Mouse (Mus musculus): ENCODE measurements around the gene Mmachc. TPM values are rescaled to one million over a fixed set of nuclear protein-coding genes. Genes with fewer than 3 reads are reported as not detected.

Gene Mmachc
- 20.5 and 20.6 TPM in 2 replicates for total RNA-seq (2014; rRNA removed)
- 20.2 TPM in 2 replicates for polyA plus RNA-seq (2015; fragmentation: Nextera tagmentation; extraction: Ambion mirVana)

GRCm38 (mm10) chr4:116708201-116708764 is at the start of gene Mmachc, which contains the start of gene Ccdc163:
Gene Mmachc (minus strand): TSS chr4:116708406.
Gene Ccdc163 (plus strand): TSS chr4:116708509.
- peak within 1 kb of the TSS; percentile 70 for H3K27ac ChIP-seq
- WGBS: under 1% methylated on average over 29 of the region's 29 CpGs
- ATAC-seq: peak; percentile 99

GRCm38 (mm10) chr4:116749750-116750149 is 41.5 kb upstream of the Mmachc start:
- Histone ChIP-seq H3K9me3 (ENCODE audit: low read length) (no peaks in the 10 kb centered on the region), H3K27ac (no peak overlapping the region), H3K4me2 (ENCODE audit: low read depth, low read length) (no peak overlapping the region), H3K9ac (replicated peaks; ENCODE audit: low read length) (no peak overlapping the region), H3K4me1 (ENCODE audit: insufficient read depth, low read length) (no peaks in the 10 kb centered on the region), H3K36me3 (ENCODE audit: insufficient read depth, low read length) (no peaks in the 10 kb centered on the region), H3K27me3 (ENCODE audit: insufficient read depth, low read length) (no peaks in the 10 kb centered on the region), H3K4me3 (ENCODE audit: low read length) (no peak overlapping the region)
- WGBS: 93% methylated on average over 2 of the region's 2 CpGs
- DNase-seq (ENCODE audit: low spot score) (no peak), ATAC-seq (no peak)
- TF ChIP-seq CTCF (IDR thresholded peaks at IDR 0.05; ENCODE audit: low read depth): no peak

More at GRCm38 (mm10) chr4:116708201-116708764, at the start of gene Mmachc, which contains the start of gene Ccdc163:
- Histone ChIP-seq H3K9ac (replicated peaks; ENCODE audit: low read length) (peak within 1 kb of the TSS; percentile 54), H3K4me1 (ENCODE audit: insufficient read depth, low read length) (no peaks in the 10 kb centered on the region), H3K4me2 (ENCODE audit: low read depth, low read length) (peak within 1 kb of the TSS; percentile 81), H3K27me3 (ENCODE audit: insufficient read depth, low read length) (no peaks in the 10 kb centered on the region), H3K36me3 (ENCODE audit: insufficient read depth, low read length) (no peaks in the 10 kb centered on the region), H3K4me3 (ENCODE audit: low read length) (peak within 1 kb of the TSS; percentile 45), H3K9me3 (ENCODE audit: low read length) (no peaks in the 10 kb centered on the region)
- TF ChIP-seq CTCF (IDR thresholded peaks at IDR 0.05; ENCODE audit: low read depth): peak; percentile 55
- DNase-seq (ENCODE audit: low spot score): peak; percentile 98

- ATAC-seq (no peak), DNase-seq (ENCODE audit: low spot score) (no peak)
- H3K4me2 ChIP-seq (ENCODE audit: low read depth, low read length): no peak overlapping the region
- no peak overlapping the region for H3K9ac ChIP-seq (replicated peaks; ENCODE audit: low read length)
- no peaks in the 10 kb centered on the region for H3K4me1 ChIP-seq (ENCODE audit: insufficient read depth, low read length)
- no peaks in the 10 kb centered on the region for H3K9me3 ChIP-seq (ENCODE audit: low read length)
- no peak overlapping the region for H3K4me3 ChIP-seq (ENCODE audit: low read length)
- WGBS: 82% methylated on average over 9 of the region's 9 CpGs
- no peak for TF ChIP-seq CTCF (IDR thresholded peaks at IDR 0.05; ENCODE audit: low read depth)
- H3K27me3 ChIP-seq (ENCODE audit: insufficient read depth, low read length): no peaks in the 10 kb centered on the region
- H3K36me3 ChIP-seq (ENCODE audit: insufficient read depth, low read length): no peaks in the 10 kb centered on the region
- H3K27ac ChIP-seq: no peak overlapping the region
These were observed 31.0 kb upstream of the Mmachc start for GRCm38 (mm10) chr4:116738972-116739751.

GRCm38 (mm10) chr4:116734996-116735395 is 26.8 kb upstream of the Mmachc start:
- Histone ChIP-seq H3K9me3 (ENCODE audit: low read length) (no peaks in the 10 kb centered on the region), H3K4me3 (ENCODE audit: low read length) (no peak overlapping the region), H3K27ac (no peak overlapping the region), H3K4me2 (ENCODE audit: low read depth, low read length) (no peak overlapping the region), H3K9ac (replicated peaks; ENCODE audit: low read length) (no peak overlapping the region), H3K27me3 (ENCODE audit: insufficient read depth, low read length) (no peaks in the 10 kb centered on the region), H3K4me1 (ENCODE audit: insufficient read depth, low read length) (no peaks in the 10 kb centered on the region), H3K36me3 (ENCODE audit: insufficient read depth, low read length) (no peaks in the 10 kb centered on the region)
- ATAC-seq (no peak), DNase-seq (ENCODE audit: low spot score) (no peak)
- 97% methylated on average over 2 of the region's 2 CpGs for WGBS
- TF ChIP-seq CTCF (IDR thresholded peaks at IDR 0.05; ENCODE audit: low read depth): no peak

- Histone ChIP-seq H3K4me2 (ENCODE audit: low read depth, low read length) (no peak overlapping the region), H3K27ac (no peak overlapping the region), H3K9me3 (ENCODE audit: low read length) (no peaks in the 10 kb centered on the region), H3K36me3 (ENCODE audit: insufficient read depth, low read length) (no peaks in the 10 kb centered on the region), H3K4me1 (ENCODE audit: insufficient read depth, low read length) (no peaks in the 10 kb centered on the region), H3K9ac (replicated peaks; ENCODE audit: low read length) (no peak overlapping the region), H3K27me3 (ENCODE audit: insufficient read depth, low read length) (no peaks in the 10 kb centered on the region), H3K4me3 (ENCODE audit: low read length) (no peak overlapping the region)
- no peak for ATAC-seq
- WGBS: 77% methylated on average over 5 of the region's 5 CpGs
- DNase-seq (ENCODE audit: low spot score): no peak
- no peak for TF ChIP-seq CTCF (IDR thresholded peaks at IDR 0.05; ENCODE audit: low read depth)
These were observed 24.1 kb upstream of the Mmachc start for GRCm38 (mm10) chr4:116732355-116732754.

- Histone ChIP-seq H3K36me3 (ENCODE audit: insufficient read depth, low read length) (no peaks in the 10 kb centered on the region), H3K27ac (no peak overlapping the region), H3K9me3 (ENCODE audit: low read length) (no peaks in the 10 kb centered on the region), H3K4me3 (ENCODE audit: low read length) (no peak overlapping the region), H3K4me1 (ENCODE audit: insufficient read depth, low read length) (no peaks in the 10 kb centered on the region), H3K27me3 (ENCODE audit: insufficient read depth, low read length) (no peaks in the 10 kb centered on the region), H3K4me2 (ENCODE audit: low read depth, low read length) (no peak overlapping the region), H3K9ac (replicated peaks; ENCODE audit: low read length) (no peak overlapping the region)
- no peak for TF ChIP-seq CTCF (IDR thresholded peaks at IDR 0.05; ENCODE audit: low read depth)
- DNase-seq (ENCODE audit: low spot score) (no peak), ATAC-seq (no peak)
- 89% methylated on average over 9 of the region's 9 CpGs for WGBS
These were observed 22.9 kb upstream of the Mmachc start for GRCm38 (mm10) chr4:116731077-116731476.

GRCm38 (mm10) chr4:116729532-116729931 is 21.3 kb upstream of the Mmachc start:
- no peaks in the 10 kb centered on the region for H3K9me3 ChIP-seq (ENCODE audit: low read length)
- ATAC-seq: no peak
- no peak for TF ChIP-seq CTCF (IDR thresholded peaks at IDR 0.05; ENCODE audit: low read depth)
- H3K4me3 ChIP-seq (ENCODE audit: low read length): no peak overlapping the region
- H3K27me3 ChIP-seq (ENCODE audit: insufficient read depth, low read length): no peaks in the 10 kb centered on the region
- no peaks in the 10 kb centered on the region for H3K36me3 ChIP-seq (ENCODE audit: insufficient read depth, low read length)
- H3K4me2 ChIP-seq (ENCODE audit: low read depth, low read length): no peak overlapping the region
- no peaks in the 10 kb centered on the region for H3K4me1 ChIP-seq (ENCODE audit: insufficient read depth, low read length)
- H3K9ac ChIP-seq (replicated peaks; ENCODE audit: low read length): no peak overlapping the region
- 93% methylated on average over 3 of the region's 3 CpGs for WGBS
- H3K27ac ChIP-seq: no peak overlapping the region
- no peak for DNase-seq (ENCODE audit: low spot score)

Measured in hindbrain, postnatal 0 days (tissue).